Mouse (Mus musculus) lung, adult 2 months (tissue): ENCODE results near the gene Catsper4. TPM values are rescaled to one million over a fixed set of nuclear protein-coding genes. Genes with fewer than 3 reads are reported as not detected.
"Not testable (repeated sequence)": the region's sequence is repeated elsewhere in the genome, so short reads cannot be mapped to it uniquely, and the experiment has no call there.

Experiments used
- DNase-seq: peaks from one replicate; pipeline ENCODE4 v3.0.0; 2022
- H3K4me1 ChIP-seq: fragments of 200-500 bp; 2 replicates; pipeline ENCODE4 v1.6.1; 2011; ENCODE audit warnings: low read length; ENCODE audit not compliant: control insufficient read depth, insufficient read depth
- H3K4me3 ChIP-seq: fragments of 200-500 bp; replicated peaks from 2 replicates; pipeline ENCODE3; 2011; ENCODE audit warnings: low read depth, mild to moderate bottlenecking, control low read depth, low read length; ENCODE audit errors: extremely low read depth
- CTCF ChIP-seq: fragments of 200-500 bp; IDR thresholded peaks from 2 replicates; pipeline ENCODE4 v1.5.1; 2011; ENCODE audit warnings: mild to moderate bottlenecking, low read length, control low read depth; ENCODE audit not compliant: insufficient read depth
- POLR2A ChIP-seq: fragments of 200-500 bp; IDR thresholded peaks from 2 replicates; pipeline ENCODE4 v1.6.1; 2011; ENCODE audit warnings: low read depth, mild to moderate bottlenecking, control low read depth, low read length, borderline replicate concordance; ENCODE audit errors: extremely low read depth
- WGBS: fragments of 180-500 bp; shearing (Covaris S2); methylation state at CpG from one replicate; pipeline ENCODE4 v1.1.7; 2018; 5-methylcytosine and 5-hydroxymethylcytosine counted together
- polyA plus RNA-seq: library from polyadenylated mRNA; depleted of rRNA; stranded (reverse); fragments of >200 nt; gene quantifications from 2 replicates; pipeline ENCODE4 v1.2.3, GENCODE M21; 2012; rRNA removed

The Catsper4 gene
- 0.20 and 0.31 TPM in 2 replicates for polyA plus RNA-seq

GRCm38 (mm10) chr4:134227194-134227593 is at the start of gene Catsper4:
Gene Catsper4, minus strand, starts transcription at chr4:134227383.
- no peak within 1 kb of the TSS for H3K4me3 ChIP-seq
- 69% methylated on average over 8 of the region's 8 CpGs for WGBS
- TF ChIP-seq CTCF (no peak), POLR2A (no peak)

GRCm38 (mm10) chr4:134273417-134274345 is 46.5 kb upstream of the Catsper4 start:
- TF ChIP-seq CTCF = no peak
- TF ChIP-seq POLR2A = no peak
- WGBS = 4% methylated on average over 14 of the region's 14 CpGs
- DNase-seq = no peak
- peaks cover 2% of the 10 kb centered on the region; the same call in 1 of the 2 replicates for H3K4me1 ChIP-seq
- H3K4me3 ChIP-seq = no peak overlapping the region

More at GRCm38 (mm10) chr4:134227194-134227593, at the start of gene Catsper4:
- DNase-seq = no peak
- no peaks in the 10 kb centered on the region for H3K4me1 ChIP-seq

GRCm38 (mm10) chr4:134272731-134273416 is 45.7 kb upstream of the Catsper4 start:
- no peak for DNase-seq
- no peak overlapping the region for H3K4me3 ChIP-seq
- H3K4me1 ChIP-seq = peaks cover 2% of the 10 kb centered on the region; the same call in 1 of the 2 replicates
- TF ChIP-seq CTCF = no peak
- TF ChIP-seq POLR2A = no peak
- 10% methylated on average over 12 of the region's 13 CpGs for WGBS

GRCm38 (mm10) chr4:134271979-134272378 is 44.8 kb upstream of the Catsper4 start:
- Histone ChIP-seq H3K4me1 (peaks cover 2% of the 10 kb centered on the region; the same call in 1 of the 2 replicates), H3K4me3 (no peak overlapping the region)
- TF ChIP-seq CTCF (no peak), POLR2A (no peak)
- 87% methylated on average over 7 of the region's 7 CpGs for WGBS
- no peak for DNase-seq

GRCm38 (mm10) chr4:134269622-134270021 is 42.4 kb upstream of the Catsper4 start:
- H3K4me3 ChIP-seq, H3K4me1 ChIP-seq, DNase-seq: not testable (repeated sequence)
- TF ChIP-seq CTCF = 0 out of 2 replicates have a peak, but pooled peaks have one; percentile 14

- Histone ChIP-seq H3K4me1 (peaks cover 5% of the 10 kb centered on the region; the same call in 1 of the 2 replicates), H3K4me3 (no peak overlapping the region)
- WGBS = 59% methylated on average over 19 of the region's 19 CpGs
- DNase-seq = no peak
- TF ChIP-seq CTCF (no peak), POLR2A (no peak)
These were observed 41.0 kb upstream of the Catsper4 start for GRCm38 (mm10) chr4:134268102-134268655.

GRCm38 (mm10) chr4:134265860-134266585 is 38.8 kb upstream of the Catsper4 start:
- peaks cover 2% of the 10 kb centered on the region; the same call in 1 of the 2 replicates for H3K4me1 ChIP-seq
- no peak overlapping the region for H3K4me3 ChIP-seq
- WGBS = 41% methylated on average over 9 of the region's 9 CpGs
- no peak for TF ChIP-seq CTCF
- no peak for DNase-seq

GRCm38 (mm10) chr4:134263191-134263590 is 36.0 kb upstream of the Catsper4 start:
- DNase-seq = peak; percentile 74
- Histone ChIP-seq H3K4me1 (peaks cover 4% of the 10 kb centered on the region; the same call in 1 of the 2 replicates), H3K4me3 (no peak overlapping the region)
- WGBS = 37% methylated on average over 6 of the region's 6 CpGs
- TF ChIP-seq POLR2A (no peak), CTCF (peak; percentile 85)

- DNase-seq = no peak
- 21% methylated on average over 11 of the region's 11 CpGs for WGBS
- Histone ChIP-seq H3K4me3 (no peak overlapping the region), H3K4me1 (peaks cover 4% of the 10 kb centered on the region)
- TF ChIP-seq CTCF (no peak), POLR2A (no peak)
These were observed 31.2 kb upstream of the Catsper4 start for GRCm38 (mm10) chr4:134258354-134258753.
